Mouse (Mus musculus): ENCODE results near the gene Dazap1.
"Not testable (repeated sequence)": the region's sequence is repeated elsewhere in the genome, so short reads cannot be mapped to it uniquely, and the experiment has no call there.

Dazap1 gene

DNA sequence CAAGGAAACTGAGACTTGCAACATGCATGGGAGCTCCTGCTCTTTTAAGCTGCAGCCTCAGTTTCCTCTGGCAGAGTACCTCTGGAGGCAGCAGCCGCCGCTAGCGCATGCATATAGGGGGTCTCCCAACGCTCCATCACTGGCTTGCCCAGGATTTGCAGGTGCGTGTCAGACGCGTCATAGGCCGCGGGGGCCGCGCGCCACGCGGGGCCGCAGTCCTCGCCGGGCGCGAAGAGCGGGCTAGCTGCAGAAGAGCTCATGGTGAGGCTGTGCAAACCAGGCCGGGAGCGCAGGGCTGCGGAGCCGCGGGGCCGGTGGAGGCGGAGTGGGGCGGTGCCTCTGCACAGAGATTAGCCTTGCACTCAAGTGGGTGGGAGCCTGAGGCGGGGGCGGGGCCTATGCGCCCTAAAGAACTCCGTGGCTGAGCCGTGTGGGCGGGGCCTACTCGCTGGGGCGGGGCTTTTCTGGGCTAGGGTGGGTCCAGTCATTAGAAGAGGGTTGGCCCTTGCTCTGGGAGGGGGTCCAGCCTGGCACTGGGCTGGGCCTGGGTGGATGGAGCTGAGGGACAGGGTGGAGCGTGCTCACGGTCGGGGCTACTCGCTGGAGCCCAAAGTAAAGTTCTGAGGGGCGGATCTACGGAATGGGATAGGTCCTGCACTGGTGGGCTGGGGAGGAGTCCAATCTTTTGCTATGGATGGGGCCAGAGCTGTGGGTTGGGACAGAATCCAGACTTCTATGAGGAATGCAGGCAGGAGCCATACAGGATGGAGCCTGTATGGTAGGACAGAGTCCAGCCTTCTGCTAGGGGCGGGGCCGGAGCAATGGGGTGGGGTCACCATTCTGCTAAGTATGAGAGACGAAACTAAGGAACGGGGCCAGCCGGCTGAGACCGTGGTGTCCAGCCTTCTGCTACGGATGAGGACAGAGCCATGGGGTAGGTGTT, at the start of gene Dazap1, which contains the start of gene Gamt:
Gene Dazap1, plus strand, starts transcription at position 845 of the 943 bp plus-strand sequence.
Gene Gamt, minus strand, starts transcription at position 371 of the 943 bp plus-strand sequence.
- DNase-seq (ENCODE audit: low read depth, low spot score): peak; percentile 97

DNA sequence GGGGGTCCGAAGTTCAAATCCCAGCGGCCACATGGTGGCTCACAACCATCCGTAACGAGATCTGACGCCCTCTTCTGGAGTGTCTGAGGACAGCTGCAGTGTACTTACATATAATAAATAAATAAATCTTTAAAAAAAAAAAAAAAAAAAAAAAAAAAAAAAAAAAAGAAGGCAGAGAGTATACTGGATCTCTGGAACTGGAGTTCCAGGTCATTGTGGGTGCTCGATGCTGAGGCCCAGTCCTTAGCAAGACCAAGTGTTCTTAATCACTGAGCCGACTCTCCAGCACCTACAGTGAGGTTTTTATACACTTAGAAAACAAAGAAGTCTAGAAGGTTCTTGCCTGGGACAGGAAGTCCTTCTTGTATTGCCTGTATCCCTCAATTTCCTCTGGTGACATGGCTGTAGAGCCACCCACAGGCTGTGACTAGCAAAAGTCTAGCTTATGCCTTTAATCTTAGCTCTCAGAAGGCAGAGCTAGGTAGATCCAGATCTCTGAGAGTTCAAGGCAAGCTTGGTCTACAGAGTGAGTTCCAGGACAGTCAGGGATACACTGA, 49.7 kb upstream of the Dazap1 start:
- not testable (repeated sequence) for DNase-seq (ENCODE audit: low read depth, low spot score)

DNA sequence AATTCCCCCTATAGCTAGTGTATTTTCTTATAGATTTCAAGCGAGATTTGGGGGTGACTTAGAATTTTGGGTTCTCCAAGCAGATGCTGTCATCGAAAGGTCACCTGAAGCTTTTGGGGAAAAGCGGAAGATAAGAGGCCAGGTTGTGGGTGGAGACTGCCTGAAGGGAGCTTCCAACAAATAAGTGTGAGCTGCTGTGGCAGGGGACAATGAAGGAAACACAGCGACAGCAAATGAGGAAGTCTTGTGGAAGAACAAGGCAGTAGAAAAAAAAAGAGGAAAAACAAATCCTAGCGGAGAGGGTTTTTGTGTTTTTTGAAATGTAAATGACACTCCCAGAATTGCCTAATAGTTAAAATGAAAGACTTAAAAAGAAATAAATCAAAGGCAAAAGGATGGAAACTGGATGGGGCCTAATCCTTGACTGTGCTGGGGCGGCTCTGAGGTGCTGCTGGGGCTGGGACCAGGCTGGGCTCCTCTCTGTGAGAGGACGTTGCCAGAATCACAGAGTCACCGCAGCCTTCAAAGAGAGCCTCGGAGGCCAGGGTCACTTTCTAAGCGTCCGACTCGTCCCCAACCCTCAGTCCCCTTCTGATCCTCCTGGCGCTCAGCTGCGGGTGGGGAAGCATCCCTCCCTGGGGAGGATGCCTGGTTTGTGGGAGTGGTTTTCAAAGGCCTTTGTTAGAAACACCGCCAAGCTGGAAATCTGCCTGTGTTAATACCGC, 46.1 kb upstream of the Dazap1 start:
- no peak for DNase-seq (ENCODE audit: low read depth, low spot score)

DNA sequence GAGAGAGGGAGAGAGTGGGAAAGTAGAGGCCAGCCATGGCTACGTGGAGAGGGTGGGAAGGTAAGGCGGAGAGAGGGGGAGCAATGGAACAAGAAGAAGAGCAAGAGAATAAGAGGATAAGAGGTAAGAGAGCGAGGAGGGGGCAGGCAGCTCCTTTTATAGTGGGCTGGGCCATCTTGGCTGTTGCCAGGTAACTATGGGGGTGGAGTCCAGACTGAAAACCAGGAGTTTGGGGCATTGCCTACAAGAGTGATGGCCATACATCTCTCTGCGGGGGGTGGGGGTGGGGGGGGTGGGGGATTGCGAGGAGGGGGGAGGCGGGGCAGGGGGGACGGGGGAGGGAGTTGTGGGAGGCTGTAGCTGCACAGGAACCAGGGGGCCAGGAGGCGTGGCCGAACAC, 40.6 kb upstream of the Dazap1 start:
- no peak for DNase-seq (ENCODE audit: low read depth, low spot score)

DNA sequence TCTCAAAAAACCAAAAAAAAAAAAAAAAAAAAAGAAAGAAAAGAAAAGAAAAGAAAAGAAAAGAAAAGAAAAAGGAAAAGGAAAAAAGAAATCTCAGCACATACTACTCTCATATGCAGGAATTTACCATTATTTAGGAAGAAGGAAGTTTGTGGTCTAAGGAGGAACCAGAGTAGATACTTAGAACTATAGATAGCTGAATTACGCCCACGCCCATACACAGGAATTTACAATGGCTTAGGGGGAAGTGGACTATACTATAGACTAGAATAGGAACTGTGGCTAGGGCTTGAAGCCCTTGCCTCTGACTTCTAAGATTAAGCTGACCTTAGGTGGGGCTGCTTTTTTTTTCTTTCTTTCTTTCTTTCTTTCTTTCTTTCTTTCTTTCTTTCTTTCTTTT, 38.1 kb upstream of the Dazap1 start:
- not testable (repeated sequence) for DNase-seq (ENCODE audit: low read depth, low spot score)

DNA sequence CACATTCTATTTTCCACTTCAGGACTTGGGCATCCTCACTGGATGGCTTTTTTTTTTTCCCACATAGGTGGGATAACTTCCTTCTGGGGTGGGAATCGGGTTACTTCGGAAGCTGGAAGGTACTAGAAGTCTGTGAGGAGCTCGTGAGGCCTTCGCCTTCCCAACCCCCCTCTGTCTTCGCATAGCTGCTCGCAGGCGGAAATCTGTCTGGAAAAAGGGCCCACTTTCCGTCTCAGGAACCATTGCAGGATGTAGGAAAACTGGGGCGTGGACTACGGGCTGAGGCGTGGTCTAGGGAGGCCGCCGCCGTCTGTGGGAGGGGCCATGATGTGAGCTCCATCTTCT, 35.2 kb upstream of the Dazap1 start:
- DNase-seq (ENCODE audit: low read depth, low spot score): no peak

DNA sequence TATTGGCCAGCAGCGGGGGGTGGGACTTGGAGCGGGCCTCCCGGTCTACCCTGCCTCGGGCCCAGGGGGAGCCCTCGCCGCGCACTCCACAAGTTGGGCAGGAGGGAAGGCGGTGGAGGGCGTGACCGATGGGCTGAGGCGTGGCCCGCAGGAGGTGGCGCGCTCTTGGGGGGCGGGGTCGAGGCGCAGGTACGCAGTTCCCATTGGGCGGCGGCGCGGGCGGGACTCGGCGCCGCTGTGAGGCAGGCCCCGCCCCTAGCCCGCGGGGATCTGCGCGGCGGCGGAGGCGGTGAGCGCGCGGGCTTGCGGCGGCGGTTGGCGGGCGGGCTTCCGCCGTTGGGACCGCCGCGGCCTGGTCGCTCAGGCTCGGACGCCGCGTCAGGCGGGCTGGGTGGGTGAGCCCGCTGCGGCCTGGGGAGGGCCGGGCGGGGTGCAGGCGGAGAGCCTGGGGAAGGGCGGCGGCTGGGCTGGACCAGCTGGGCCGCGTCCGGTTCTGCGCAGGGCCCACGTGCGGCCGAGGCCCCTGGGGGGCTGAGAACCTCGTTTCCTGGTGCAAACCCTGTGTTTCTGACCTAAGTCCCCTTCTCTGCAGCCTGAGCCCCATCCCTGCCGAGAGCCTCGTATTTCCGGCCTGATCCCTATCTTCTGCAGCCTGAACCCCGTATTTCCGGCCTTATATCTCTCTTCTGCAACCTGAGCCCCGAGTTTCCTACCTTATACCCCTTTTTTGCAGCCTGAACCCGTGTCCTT, 34.7 kb upstream of the Dazap1 start, which contains the start of gene Mum1:
Gene Mum1, plus strand, starts transcription at position 19 of the 750 bp plus-strand sequence.
- peak; percentile 99 for DNase-seq (ENCODE audit: low read depth, low spot score)

DNA sequence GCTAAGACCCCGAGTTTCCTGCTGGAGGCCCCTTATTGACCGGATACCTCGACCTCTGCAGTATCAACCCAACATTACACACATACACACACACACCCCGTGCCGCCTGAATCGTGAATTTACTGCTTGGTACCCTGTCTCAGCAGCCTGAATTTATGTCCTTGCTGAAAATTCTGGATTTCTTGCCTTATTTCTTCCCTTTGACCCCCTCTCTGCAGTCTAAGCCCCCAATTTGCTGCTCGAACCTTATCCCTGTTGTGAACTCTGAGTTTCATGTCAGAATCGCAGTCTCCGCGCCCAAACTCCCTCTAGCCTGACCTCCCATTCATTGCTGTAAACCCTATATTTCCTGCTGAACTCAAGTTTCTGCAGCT, 34.1 kb upstream of the Dazap1 start:
- DNase-seq (ENCODE audit: low read depth, low spot score): no peak

DNA sequence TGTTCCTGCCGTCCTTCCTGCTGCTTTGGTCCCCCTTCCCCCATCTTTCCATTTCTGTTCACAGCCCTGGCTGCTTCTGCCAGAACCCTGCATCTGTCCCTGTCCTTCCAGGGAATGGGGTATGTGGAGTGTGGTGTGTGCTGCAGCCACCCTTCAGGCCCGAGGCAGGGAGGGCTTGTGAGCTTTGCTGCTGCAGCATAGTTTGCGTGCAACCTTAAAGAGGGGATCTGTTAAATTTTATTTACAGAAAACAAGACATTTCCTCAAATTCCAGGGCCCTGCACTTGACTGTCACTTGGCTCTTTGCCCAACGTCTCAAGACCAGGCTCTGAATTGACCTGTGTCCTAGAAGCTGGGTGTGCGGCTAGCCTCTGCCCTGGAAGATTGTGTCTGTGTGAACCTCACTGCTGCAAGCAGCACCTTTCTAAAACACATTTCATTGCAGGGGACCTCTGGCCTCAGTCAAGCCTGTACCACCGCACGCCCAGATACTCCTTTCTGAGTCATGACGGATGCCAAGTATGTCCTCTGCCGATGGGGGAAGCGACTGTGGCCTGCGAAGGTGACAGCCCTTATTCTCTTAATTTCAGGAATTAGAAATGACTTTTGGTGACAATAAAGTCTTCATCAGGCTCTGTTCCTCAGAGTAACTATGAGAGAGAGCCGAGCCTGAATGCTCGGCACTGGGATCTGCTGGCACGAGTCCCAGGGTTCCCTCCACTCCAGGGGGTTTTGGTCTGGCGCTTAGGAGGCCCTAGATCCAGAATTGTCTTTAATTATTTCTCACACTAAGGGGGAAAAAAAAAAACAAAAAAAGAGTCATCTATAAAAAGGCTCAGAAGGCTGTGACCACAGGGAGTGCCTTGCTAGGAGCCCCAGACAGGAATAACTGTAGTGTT, 33.2 kb upstream of the Dazap1 start:
- peak; percentile 60 for DNase-seq (ENCODE audit: low read depth, low spot score)

DNA sequence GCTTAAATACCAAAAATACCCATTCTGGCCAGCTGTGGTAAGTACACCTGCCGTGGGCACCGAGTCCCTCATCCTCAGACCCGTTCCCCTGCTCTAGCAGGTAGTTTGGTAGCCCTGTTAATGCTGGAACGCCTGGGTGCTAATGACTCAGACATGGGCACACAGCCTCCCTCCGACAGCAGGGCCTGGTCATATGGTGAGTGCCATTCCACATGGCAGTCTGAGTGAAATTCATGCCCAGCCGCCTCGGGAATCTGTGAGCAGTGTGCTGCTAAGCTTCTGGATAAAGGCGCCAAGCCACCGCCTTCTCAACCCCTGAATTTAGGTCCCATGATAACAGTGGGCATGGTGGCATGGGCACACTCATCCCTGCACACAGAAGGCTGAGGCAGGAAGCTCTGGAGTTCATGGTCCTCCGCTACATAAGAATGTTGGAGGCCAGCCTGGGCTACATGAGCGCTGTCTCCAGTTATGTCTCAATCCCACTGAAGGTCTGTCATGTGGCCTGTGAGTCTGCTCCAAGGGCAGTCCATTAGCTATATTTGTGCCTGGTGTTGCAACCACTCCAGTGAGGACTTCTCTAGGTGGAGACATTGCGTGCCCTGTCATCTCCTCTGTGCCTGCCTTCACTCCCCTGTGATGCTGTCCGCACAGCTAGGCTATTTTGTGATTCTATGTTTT, 25.0 kb upstream of the Dazap1 start:
- peak; percentile 71 for DNase-seq (ENCODE audit: low read depth, low spot score)

DNA sequence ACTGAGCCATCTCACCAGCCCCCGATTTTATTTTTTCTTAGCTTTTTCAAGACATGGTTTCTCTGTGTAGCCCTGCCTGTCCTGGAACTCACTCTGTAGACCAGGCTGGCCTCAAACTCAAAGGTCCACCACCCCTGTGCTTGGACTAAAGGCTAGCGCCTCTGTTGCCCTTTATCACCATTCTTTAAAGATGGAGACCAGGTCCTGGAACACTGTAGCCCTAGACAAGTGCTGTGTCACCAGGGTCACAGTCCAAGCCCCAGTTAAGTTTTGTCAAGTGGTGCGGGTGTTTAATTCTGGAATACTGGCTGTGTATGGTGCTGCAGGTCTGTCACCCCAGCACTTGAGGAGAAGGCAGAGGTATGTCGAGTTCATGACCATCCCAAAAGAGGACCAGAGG, 24.3 kb upstream of the Dazap1 start:
- no peak for DNase-seq (ENCODE audit: low read depth, low spot score)

DNA sequence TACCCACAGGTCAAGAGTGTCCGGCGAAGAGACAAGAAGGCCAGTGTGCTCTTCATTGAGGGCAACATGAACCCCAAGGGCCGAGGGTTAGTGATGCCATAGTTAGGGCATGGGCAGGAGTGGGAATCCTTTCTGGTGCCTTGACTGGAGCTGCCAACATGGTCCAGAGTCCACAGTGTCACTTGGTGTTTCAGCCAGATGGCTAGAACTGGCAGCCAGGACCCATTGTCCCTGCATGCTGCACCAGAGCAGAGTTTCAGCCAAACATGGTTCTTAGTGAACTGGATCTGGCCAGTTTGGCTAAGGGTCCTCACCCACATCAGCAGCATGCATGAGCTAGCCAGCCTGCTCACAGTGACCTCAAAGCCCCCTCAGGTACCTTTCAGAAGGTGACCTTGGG, 23.0 kb upstream of the Dazap1 start:
- no peak for DNase-seq (ENCODE audit: low read depth, low spot score)

DNA sequence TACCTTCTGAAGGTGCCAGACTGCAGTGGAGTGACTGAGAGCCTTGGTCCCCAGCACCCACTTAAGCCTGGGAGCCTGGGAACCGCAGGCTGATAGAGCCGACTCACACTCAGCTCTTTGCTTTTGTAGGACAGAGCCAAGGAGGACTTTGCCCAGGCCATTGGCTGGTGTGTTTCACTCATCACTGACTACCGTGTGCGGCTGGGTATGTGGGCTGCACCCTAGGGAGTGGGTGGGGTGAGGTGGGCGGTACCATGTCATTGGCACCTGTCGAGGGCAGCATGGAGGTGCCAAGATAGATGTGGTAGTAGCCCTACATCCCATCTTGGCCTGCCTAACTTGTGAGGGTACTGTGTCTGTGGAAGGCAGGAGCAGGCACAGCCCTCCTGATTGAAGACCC, 21.5 kb upstream of the Dazap1 start:
- no peak for DNase-seq (ENCODE audit: low read depth, low spot score)

DNA sequence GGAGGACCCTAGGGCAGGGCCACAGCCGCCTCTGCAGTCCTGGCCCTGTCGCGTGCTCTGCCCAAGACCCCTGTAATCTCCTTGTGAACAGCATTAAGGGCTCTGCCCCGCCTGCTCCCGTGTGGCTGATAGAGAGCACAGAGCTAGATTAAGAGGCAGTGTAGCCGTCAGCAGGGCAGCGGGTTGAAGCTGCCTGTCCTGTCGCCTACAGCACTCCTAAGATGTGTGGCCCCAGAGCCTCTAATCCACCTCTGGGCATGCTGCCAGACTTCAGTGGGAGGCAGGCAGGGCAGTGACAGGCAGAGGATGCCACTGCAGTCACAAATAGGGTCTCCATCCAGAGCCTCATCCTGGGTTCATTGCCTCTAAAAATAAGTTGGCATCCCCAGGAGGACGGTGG, 19.2 kb upstream of the Dazap1 start:
- peak; percentile 61 for DNase-seq (ENCODE audit: low read depth, low spot score)

DNA sequence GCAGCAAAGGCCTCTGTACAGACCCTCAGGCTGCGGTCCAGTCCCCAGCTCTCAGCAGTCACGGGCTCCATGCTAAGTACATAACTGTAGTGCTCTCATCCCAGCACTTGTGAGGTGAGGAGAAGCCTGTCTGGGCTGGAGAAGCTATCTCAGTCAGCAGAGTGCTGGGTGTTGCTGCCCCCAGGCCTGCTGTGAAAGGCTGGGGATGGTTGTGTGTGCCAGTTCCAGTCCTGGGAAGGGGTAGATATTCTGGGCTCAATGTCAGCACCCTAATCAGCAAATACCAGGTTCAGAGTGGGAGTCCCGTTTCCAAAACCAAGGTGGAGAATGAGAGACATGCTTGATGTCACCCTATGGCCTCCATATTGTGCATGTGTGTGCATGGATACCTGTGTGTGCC, 18.7 kb upstream of the Dazap1 start:
- DNase-seq (ENCODE audit: low read depth, low spot score): no peak

DNA sequence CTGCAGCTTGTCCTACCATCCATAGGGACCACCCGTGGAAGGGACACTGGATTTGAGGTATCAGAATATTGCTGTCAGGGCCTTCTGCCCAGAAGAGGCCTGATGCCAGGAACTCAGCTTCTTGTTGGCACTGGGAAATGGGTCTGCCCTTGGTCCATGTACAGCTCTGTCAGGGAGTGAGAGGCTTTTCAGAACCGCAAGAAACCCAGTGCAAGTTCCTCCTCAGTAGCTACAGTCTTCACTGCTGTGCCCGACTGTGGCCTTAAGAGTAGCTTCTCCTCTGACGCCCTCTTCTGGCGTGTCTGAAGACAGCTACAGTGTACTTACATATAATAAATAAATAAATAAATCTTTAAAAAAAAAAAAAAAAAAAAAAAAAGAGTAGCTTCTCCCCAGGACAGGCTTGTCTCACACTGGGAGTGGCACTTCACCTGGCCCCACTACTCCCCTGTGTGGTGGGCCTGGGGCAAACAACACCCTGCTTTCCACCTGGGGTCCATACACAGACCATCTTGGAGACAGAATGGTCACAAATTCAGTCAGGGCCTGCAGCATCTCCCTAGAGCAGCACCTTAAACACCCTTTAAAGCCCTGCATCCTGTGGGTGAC, 16.4 kb upstream of the Dazap1 start:
- peak; percentile 93 for DNase-seq (ENCODE audit: low read depth, low spot score)

DNA sequence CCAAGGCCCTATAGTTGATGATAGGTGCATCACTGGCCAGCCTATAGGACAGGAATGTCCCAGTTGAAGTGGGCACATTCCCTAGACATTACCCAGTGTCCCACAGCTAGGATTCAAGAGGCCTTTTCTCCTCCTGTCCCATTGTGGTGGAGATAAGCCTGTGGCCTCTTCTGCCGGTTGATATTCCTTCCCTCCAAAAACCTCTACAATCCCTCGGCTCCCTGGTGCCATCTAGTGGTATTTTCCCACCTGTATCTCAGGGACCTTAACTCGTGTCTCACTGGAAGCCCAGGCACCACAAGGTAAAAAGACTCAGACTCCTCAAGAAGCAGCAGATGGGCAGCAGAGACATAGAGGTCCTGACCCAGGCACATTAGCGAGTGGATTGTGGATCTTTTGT, 15.7 kb upstream of the Dazap1 start:
- peak; percentile 95 for DNase-seq (ENCODE audit: low read depth, low spot score)

DNA sequence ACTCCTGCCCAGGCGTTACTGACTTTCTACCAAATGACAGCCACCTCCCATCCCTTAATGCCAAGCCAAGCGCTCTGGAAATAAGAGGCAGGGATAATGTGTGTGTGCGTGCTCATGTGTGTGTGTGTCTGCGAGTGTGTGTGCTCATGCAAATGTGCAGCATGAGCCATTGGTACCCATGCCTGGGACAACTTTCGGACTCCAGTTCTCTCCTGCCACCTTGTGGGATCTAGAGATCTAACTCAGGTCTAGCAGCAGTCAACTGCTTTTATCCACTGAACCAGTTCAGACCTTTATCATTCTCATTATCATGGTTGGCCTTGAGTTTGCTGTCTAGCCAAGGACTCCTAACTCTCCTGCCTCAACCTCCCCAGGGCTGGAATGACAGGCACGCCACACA, 13.4 kb upstream of the Dazap1 start:
- DNase-seq (ENCODE audit: low read depth, low spot score): peak; percentile 76

DNA sequence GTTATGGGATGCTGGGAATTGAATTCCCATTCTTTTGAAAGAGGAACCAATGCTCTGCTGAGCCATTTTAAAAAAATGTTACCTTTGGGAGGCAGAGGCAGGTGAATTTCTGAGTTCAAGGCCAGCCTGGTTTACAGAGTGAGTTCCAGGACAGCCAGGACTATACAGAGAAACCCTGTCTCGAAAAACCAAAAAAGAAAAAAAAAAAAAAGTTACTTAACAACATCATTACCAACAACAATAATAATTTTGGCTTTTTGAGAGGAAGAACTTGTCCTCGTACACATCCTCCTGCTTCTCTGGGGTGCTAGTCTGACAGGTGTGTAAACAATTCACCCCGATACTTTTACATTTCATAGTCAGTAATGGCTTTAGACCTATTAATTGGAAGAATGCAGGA, 12.8 kb upstream of the Dazap1 start:
- DNase-seq (ENCODE audit: low read depth, low spot score): not testable (repeated sequence)
